Mouse (Mus musculus) T-helper 1 cell (primary cell): ENCODE results near the gene Mybbp1a.
"Not testable (repeated sequence)": the region's sequence is repeated elsewhere in the genome, so short reads cannot be mapped to it uniquely, and the experiment has no call there.

ENCODE experiments used
- in situ Hi-C: fragments of 300-600 bp; cut with MboI, MseI; formaldehyde crosslinking; loops from one replicate; pipeline ENCODE4 v1.15.1; 2025; ENCODE audit warnings: high pct_unique_total_duplicates

Gene Mybbp1a

DNA sequence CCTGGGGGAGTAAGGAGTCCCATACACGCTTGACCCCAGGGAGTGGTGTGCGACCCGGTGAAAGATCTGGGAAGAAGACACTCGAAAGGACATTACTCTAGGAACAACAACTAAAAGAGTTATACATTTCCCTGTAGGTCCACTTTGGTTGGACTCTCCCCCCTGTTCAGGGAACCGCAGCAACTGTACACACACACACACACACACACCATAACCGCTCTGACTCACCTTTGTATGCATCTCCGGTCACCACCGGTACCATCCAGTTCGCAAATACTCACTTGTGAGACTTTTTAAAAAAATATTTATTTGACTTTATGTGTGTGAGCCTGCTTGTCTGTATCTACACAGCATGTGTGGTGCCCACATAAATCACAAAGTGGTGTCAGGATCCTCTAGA lies 29.2 kb upstream of the Mybbp1a start:
- in situ Hi-C loops: loop anchor here (25.0 kb wide), 1 partner anchor 1300 kb away; no protein-coding TSS in a partner anchor

DNA sequence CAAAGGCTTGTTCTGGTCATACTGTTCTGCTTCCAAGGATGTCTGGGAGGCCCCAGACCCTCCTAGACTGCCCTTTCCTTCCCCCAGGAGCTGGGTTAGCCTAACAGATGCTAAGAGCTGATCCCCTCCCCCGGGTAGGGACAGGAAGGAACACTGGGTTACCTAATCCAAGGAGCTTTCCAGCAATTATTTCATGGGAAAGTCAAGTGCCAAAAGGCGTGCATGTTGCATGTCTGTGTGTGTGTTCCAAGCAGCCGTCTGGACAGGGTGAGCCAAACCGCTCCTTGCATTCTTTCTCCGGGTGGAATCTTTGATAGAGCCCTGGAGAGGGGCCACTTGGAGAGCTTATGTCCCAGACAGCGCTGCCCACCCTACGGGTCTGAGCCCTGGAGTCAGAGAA lies 28.1 kb upstream of the Mybbp1a start:
- in situ Hi-C loops: loop anchor here (25.0 kb wide), 1 partner anchor 1299 kb away; no protein-coding TSS in a partner anchor

DNA sequence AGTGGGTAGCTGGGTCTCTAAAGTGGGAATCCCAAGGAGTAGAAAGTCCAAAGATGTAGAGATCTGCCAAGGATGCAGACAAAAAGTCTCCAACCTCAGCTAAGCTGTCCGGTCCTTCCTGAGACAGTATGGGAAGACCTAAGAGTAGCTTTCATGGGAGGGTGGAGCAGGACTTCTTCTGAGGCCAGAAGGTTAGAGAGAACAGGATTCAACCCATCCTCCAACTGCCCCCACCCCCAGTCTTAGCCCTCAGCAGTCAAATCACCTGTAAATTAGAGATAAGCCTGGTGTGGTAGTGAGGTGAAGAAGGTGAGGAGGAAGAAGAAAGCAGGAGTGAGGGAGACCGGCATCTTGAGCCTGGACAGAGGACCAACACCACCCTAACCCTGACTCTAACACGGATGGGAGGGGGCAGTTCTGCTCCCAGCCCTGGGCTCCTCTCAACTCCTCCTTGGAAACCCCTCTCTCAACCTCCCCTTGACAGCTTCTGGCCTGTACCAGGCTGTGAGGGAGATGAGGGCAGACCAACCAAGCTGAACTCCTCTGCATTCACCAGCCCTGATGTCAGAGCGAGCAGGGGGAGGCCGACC lies 27.5 kb upstream of the Mybbp1a start:
- in situ Hi-C loops: loop anchor here (25.0 kb wide), 1 partner anchor 1299 kb away; no protein-coding TSS in a partner anchor

DNA sequence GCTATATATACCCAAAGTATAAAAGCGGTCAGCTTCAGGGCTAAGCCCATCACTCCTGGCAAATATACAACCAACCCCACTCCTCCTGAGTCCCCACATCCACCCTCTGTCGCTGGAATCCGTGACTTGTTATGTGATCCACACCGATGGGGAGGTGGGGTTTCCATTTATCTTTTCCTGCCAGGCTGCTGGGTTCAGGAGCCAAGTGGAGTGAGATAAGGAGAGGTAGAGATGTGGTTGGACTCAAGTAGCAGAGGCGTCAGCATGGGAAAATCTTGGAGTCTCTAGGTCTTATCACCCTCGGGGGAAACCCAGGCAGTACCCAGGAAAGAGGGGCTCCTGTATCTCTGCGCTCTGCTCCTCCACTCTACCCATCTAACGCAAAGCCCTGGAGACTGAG lies 26.0 kb upstream of the Mybbp1a start:
- in situ Hi-C loops: loop anchor here (5.0 to 25.0 kb wide), 2 partner anchors 58 to 1297 kb away; no protein-coding TSS in a partner anchor

DNA sequence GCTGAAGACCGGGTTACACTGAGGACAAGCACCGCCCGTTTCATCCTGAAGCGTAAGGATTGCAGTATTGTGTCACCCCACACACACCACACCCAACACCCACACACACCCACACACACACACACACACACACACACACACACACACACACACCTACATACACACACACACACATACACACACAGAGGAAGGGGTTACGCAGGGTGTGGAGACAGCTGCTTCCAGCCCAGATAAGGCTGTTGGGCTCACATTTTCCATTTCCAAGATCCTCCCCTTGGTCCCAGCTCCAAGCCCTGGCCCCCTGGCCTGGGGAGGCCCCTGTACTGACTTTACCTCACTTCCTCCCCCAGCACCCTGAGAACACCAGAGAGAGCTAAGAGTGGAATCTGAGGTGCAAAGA lies 24.5 kb upstream of the Mybbp1a start:
- in situ Hi-C loops: loop anchor here (5.0 to 25.0 kb wide), 2 partner anchors 59 to 1296 kb away; no protein-coding TSS in a partner anchor

DNA sequence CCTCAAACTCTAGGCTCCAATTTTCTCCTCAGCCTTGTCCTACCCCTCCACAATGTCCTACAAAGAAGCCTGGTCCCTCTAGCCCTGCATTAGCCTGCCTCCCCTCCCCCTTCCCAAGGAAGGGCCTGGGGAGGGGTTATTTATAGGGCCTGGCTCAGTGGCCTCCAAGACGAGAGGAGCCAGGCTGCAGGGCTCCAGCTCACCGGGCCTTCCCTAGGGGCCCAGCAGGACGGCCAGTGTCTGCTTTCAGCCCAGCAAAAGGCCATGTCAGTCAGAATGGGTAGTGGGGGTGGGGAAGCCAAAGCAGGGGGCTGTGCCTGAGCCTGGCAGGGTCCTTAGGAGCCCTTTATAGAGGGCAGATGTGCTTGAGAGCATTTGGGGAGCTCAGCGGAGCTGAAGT lies 23.8 kb upstream of the Mybbp1a start:
- in situ Hi-C loops: loop anchor here (5.0 to 25.0 kb wide), 2 partner anchors 60 to 1295 kb away; no protein-coding TSS in a partner anchor

DNA sequence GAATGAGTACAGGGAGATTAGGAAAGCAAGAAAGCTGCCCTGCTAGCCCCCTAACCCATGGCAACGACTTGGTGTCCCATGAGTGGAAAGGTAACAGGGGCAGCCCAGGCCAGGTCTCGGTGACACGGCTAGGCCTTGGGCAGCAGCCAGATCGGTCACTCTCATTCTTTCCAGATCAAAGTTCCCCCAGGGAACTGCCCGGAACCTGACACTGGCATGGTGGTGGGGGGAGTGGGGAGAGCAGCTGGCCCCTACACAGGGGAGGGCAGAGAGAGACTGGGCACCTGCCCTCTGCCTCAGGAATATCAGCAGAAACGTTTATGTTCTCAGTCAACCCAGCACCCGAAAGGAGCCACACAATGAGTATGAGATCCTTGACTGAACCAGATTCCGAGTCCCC lies 22.9 kb upstream of the Mybbp1a start:
- in situ Hi-C loops: loop anchor here (5.0 to 25.0 kb wide), 2 partner anchors 61 to 1294 kb away; no protein-coding TSS in a partner anchor

DNA sequence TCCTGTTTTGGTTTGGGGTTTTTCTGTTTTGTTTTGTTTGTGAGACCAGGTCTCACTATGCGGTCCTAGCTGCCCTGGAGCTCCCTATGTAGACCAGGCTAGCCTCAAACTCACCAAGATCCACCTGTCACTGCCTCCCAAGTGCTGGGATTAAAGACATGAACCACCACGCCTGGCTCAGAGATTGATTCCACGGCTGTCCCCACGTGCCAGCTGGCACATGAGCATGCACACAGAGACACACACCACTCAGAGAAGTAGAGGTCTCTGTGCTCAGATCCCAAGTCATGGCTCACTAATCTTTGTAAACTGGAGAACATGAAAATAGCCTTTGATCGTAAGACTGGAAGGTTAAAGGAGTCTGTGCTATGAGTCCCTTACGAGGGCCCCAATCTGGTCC lies 22.1 kb upstream of the Mybbp1a start:
- in situ Hi-C loops: loop anchor here (5.0 to 25.0 kb wide), 2 partner anchors 62 to 1293 kb away; no protein-coding TSS in a partner anchor

DNA sequence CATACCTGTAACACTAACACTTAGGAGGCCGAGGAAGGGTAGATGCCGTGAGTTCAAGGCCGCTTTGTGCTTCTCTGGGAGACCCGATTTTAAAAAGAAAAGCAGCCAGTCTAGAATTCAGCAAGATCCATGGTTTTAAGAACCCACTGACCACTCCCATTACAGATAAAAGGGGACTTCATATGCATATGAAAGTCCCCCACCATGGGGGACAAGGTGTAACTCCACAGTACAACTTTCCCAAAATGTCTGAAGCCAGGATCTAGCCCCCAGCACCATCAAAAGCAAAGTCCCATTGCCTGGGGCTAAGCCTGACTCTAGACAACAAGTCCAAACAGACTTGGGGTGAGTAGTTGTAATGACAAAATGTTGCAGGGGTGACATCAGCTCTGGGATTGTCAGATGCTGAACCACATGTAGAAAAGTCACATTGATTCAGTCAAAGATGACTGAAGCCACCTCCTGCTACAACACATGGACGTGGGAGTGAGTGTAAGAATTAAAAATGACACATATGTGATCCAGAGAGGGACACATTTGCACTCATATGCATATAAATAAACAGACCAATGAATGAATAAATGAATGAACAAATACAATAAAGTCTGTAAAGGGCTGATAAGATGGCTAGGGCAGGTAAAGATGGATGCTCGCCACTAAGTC lies 20.6 kb upstream of the Mybbp1a start:
- in situ Hi-C loops: loop anchor here (25.0 kb wide), 1 partner anchor 1292 kb away; no protein-coding TSS in a partner anchor

DNA sequence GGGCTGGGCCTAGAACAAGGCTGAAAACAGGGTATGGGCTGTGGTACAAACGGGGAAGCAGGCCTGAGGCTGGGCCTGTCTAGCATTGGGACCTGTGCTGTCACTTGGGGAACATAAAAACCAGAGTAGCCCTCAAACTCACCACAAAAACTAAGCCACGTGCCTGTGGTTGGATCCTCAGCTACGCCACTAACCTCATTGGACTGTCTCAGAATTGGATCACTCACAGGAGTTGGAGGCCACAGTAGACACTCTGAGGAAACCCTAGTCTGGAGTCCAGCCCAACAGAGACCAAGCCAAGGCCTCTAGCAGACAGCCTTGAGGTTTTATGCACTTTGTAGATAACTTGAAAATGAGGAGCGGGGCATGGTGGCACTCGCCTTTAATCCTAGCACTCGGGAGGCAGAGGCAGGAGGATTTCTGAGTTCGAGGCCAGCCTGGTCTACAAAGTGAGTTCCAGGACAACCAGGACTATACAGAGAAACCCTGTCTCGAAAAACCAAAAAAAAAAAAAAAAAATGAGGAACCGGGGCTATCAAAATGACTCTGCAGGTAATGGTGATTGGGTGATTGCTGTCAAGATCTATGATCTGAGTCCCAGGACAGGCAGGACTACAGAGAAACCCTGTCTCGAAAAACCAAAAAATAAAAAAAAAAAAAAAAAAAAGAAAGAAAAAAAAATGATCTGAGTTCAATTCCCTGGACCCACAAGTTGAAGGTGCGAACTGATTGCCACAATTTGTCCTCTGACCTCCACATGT lies 19.5 kb upstream of the Mybbp1a start:
- in situ Hi-C loops: loop anchor here (25.0 kb wide), 1 partner anchor 1291 kb away; no protein-coding TSS in a partner anchor

DNA sequence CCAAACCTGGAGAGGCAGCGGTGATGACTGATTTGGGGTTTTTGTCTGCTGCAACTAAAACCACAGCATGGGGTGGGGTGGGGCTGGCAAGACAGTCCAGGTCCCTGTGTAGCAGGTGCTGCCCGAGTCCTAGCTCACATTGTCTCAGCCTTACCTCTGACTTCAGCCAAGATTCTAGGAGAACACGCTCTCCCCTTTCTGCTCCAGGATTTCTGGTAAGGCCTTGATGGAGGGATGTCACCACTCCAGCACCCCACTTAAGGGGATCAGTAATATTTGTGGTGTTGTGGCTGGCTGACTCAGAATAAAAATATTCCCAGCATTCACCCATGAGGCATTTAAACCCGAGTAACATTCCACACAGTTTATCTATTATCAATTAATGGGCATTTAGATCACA lies 17.5 kb upstream of the Mybbp1a start:
- in situ Hi-C loops: loop anchor here (25.0 kb wide), 1 partner anchor 1289 kb away; no protein-coding TSS in a partner anchor

DNA sequence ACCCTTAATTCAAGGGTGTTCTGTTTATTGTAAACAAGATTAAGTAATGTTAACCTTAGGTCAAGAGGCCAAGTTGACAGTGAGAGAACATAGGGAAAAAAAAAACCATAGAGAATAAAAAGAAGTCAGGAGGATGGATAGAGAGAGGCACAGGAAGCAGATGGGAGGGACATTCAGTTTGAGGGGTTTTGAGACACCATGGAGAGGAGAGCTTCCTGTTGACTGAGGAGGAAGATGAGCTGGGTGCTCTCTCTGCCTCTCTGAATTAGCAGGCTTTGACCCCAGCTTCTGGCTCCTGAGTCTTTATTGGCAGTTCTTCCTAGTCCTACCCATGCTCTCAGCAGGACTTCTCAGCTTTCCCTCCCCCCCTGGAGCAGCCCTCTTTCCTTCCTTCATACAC lies 16.0 kb upstream of the Mybbp1a start:
- in situ Hi-C loops: no loop called here

DNA sequence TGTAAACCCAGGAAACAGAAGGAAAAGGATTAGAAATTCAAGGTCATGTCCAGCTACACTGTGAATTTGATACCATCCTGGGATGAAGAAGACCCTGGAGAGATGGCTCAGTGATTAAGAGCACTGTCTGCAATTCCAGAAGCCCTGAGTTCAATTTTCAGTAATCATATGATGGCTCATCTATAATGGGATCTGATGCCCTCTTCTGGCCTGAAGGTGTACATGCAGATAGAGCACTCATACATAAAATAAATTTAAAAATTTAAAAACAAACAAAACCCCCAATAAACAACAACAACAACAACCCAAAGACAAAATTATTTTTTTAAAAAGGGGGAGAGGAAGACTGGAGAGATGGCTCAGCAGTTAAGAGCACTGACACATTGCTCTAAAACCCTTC lies 14.3 kb upstream of the Mybbp1a start:
- in situ Hi-C loops: no loop called here

DNA sequence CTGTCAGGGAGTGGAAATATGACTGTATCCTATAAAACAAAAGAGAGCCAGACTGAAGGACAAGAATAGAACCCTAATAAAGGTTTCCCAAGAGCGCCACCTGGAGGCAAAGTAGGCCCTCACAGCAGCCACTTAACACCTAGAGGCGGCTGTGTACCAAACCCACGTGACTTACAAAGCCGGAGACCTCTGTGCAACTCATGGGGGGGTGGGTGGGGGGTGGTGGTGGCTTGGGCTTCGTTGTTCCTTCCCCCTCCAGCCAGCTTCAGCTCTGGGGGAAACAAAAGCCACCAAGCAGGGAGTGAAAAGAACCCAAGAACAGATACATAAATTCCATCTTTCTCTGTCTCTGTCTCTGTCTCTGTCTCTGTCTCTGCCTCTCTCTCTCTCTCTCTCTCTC lies 12.5 kb upstream of the Mybbp1a start:
- in situ Hi-C loops: no loop called here

DNA sequence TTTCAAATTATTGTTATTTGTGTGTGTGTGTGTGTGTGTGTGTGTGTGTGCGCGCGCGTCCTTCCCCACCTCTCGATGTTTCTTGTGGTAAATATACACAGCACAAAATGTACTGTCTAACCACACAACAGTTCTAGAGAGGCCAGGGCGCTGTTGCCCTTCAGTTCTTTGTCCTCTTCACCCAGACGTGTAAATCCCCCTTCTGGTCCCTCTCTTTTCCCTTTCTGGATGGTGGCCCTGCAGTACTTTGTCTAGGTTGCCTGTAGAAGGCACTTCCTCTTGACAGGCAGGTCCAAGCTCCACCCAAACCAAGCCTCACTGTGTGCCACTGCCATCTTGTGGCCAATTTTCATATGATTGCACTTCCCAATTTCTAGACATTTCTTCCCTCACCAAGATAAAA lies 11.9 kb upstream of the Mybbp1a start:
- in situ Hi-C loops: no loop called here

DNA sequence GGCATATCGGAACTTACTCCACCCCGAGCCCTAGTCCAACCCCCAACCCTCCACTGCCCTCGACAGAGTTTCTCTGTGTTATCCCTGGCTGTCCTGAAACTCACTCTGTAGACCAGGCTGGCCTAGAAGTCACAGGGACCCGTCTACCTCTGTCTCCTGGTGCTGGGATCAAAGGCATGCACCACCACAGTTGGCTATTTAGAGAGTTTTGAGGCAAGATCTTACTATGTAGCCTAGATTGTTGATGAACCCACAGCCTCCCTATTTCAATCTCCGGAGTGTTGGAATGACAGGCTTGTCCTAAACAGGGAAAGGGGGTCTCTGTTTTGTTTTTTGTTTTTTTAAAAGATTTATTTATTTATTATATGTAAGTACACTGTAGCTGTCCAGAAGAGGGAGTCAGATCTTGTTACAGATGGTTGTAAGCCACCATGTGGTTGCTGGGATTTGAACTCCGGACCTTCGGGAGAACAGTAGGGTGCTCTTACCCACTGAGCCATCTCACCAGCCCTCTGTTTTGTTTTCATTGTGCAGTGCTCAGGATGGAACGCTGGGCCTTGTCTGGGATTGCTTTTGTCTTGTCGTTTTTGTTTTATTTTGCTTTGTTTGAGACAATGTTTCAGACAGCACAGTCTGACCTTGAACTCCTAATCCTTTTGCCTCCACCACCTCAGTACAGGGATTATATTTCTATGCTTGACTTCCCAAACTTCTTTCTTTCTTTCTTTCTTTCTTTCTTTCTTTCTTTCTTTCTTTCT lies 10.7 kb upstream of the Mybbp1a start:
- in situ Hi-C loops: not testable (repeated sequence)

DNA sequence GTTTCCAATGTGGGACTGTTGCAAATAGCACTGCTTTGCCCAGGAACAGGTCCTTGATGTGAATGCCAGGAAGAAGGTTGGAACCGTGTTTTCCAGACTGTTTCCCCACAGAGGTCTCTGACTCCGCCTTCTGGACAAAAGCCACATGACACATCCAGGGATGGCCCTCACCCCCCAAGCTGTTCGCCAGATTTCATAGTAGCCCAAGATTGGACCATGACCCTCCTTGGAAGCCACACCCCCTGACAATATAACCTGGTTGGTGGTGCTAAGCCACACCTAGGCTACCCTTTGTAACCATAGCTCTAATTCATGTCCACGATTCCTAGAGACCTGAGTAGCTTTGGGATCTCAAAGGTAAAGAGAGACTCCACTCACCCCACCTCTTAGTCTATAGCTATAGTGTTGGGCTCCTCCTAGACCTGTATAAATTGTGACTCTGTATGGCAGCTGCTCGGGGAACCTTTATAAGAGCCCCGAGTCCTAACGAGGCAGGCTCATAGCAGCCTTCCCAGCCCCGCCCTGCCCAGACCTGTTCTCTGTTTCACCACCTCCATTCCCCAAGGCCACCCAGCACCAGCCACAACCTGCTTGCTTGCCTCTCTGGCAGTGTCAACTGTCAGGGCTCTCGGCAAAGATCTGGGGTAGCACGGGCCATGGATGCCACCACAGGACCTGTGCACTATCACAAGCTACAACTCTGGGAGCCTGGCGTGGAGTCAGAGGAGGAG lies 6.0 kb upstream of the Mybbp1a start, which contains the start of gene Ggt6:
Gene Ggt6, plus strand, starts transcription at position 564 of the 731 bp plus-strand sequence.
- in situ Hi-C loops: no loop called here

DNA sequence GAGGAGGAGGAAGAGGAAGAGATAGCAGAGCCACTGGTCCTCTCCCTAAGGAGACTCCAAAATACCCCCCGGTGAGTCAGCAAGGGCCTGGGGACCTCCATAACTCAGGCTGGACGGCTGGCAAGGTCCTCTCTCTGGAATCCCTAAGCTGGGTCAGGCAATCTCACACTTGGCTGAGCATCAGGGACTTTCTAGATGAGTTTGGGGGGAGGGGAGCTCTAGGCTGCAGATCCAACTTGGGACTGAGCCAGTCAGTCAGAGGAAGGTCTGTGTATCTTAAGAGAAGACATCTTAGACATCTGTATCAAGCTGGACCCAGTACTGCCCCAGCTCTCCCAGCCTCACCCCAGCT lies 5.5 kb upstream of the Mybbp1a start:
- in situ Hi-C loops: no loop called here

DNA sequence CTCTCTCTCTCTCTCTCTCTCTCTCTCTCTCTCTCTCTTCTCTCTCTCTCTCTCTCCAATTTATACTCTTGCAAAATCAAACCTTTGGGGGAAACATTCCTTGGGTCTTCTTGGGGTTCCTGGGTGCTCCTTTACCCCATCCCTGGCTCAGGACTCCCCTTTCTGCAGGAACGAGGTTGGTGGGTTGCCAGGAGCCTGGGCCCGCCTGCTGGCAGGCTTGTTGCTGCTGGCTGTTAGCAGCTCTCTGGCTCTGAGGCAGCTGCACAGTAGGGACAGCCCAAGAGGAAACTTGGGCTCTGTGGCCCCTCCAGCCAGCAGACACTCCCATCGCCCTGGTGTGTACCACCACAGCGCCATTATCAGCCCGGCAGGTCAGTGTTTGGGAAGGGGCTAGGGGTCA lies 4.9 kb upstream of the Mybbp1a start:
- in situ Hi-C loops: no loop called here

DNA sequence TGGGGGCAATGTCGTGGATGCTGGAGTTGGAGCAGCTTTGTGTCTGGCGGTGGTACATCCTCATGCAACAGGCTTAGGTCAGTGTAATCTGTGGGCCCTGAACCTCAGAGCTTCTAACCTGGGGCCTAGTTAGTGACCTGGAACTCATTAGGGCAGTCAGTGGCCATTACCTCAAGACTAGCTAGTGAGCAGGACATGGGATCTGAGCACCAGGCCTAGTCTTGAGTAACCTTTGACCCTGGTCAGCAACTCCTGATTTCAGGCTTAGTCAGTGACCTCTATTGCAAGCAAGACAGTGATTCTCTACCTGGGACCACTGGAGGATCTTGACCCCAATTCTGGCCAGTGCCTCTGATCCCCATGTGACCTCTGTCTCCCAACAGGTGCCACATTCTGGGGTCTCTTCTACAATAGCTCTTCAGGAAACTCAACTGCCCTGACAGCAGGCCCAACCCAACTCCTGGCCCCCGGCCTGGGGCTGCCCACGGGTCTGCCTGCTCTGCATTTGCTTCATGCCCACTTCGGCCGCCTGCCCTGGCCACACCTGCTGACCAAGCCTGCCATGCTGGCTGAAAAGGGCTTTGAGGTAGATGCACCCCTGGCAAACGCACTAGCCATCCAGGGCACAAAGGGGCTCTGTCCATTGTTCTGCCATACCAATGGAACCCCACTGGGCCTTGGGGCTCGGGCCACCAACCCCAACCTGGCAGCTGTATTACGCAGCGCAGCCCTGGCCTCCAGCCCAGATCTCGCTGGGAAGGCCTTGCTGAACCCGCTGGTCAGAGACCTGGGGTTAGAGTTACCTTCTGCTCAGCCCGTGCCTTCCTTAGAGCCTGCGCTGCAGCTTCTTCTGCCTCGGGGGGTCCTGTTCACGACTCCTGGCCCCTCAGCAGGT lies 4.2 kb upstream of the Mybbp1a start:
- in situ Hi-C loops: no loop called here
